Mouse (Mus musculus): Measurements from ENCODE around the gene Rdh13.

Rdh13 gene

GRCm38 (mm10) chr7:4445216-4445791 is at the start of gene Rdh13:
TSS of gene Rdh13 (minus strand) at chr7:4445649.
- peak; percentile 98 for DNase-seq (ENCODE audit: low read depth, low spot score)

GRCm38 (mm10) chr7:4493991-4494390 is 48.5 kb upstream of the Rdh13 start:
- no peak for DNase-seq (ENCODE audit: low read depth, low spot score)

GRCm38 (mm10) chr7:4492284-4493224 is 47.1 kb upstream of the Rdh13 start:
- peak; percentile 20 for DNase-seq (ENCODE audit: low read depth, low spot score)

GRCm38 (mm10) chr7:4491308-4491707 is 45.9 kb upstream of the Rdh13 start:
- DNase-seq (ENCODE audit: low read depth, low spot score) = no peak

- DNase-seq (ENCODE audit: low read depth, low spot score) = no peak
These were observed 36.8 kb upstream of the Rdh13 start for GRCm38 (mm10) chr7:4482281-4482680.

GRCm38 (mm10) chr7:4479674-4480073 is 34.2 kb upstream of the Rdh13 start:
- DNase-seq (ENCODE audit: low read depth, low spot score) = peak; percentile 79

GRCm38 (mm10) chr7:4478796-4479291 is 33.4 kb upstream of the Rdh13 start:
- no peak for DNase-seq (ENCODE audit: low read depth, low spot score)

GRCm38 (mm10) chr7:4478021-4478795 is 32.8 kb upstream of the Rdh13 start:
- DNase-seq (ENCODE audit: low read depth, low spot score) = peak; percentile 93

- DNase-seq (ENCODE audit: low read depth, low spot score) = no peak
These were observed 28.5 kb upstream of the Rdh13 start for GRCm38 (mm10) chr7:4473940-4474339.

GRCm38 (mm10) chr7:4471179-4471555 is 25.7 kb upstream of the Rdh13 start:
- DNase-seq (ENCODE audit: low read depth, low spot score) = peak; percentile 91

- peak; percentile 79 for DNase-seq (ENCODE audit: low read depth, low spot score)
These were observed 25.1 kb upstream of the Rdh13 start for GRCm38 (mm10) chr7:4470275-4471178.

GRCm38 (mm10) chr7:4467801-4468200 is 22.4 kb upstream of the Rdh13 start:
- DNase-seq (ENCODE audit: low read depth, low spot score) = peak; percentile 29

GRCm38 (mm10) chr7:4464194-4464824 is 18.9 kb upstream of the Rdh13 start:
- DNase-seq (ENCODE audit: low read depth, low spot score) = no peak

GRCm38 (mm10) chr7:4460576-4461434 is 15.4 kb upstream of the Rdh13 start, which contains the start of gene Eps8l1:
TSS of gene Eps8l1 (plus strand) at chr7:4460674.
- peak; percentile 29 for DNase-seq (ENCODE audit: low read depth, low spot score)

- no peak for DNase-seq (ENCODE audit: low read depth, low spot score)
These were observed 7.2 kb upstream of the Rdh13 start for GRCm38 (mm10) chr7:4452644-4453043.

- peak; percentile 22 for DNase-seq (ENCODE audit: low read depth, low spot score)
These were observed 3.8 kb upstream of the Rdh13 start for GRCm38 (mm10) chr7:4449211-4449610.

GRCm38 (mm10) chr7:4448439-4448838 is 3.0 kb upstream of the Rdh13 start:
- no peak for DNase-seq (ENCODE audit: low read depth, low spot score)

GRCm38 (mm10) chr7:4447138-4447537 is 1.7 kb upstream of the Rdh13 start:
- no peak for DNase-seq (ENCODE audit: low read depth, low spot score)

- peak; percentile 28 for DNase-seq (ENCODE audit: low read depth, low spot score)
These were observed 4.9 kb downstream of the Rdh13 start for GRCm38 (mm10) chr7:4440549-4440948.
